Mouse (Mus musculus): Measurements from ENCODE around the gene Mettl6. TPM values are rescaled to one million over a fixed set of nuclear protein-coding genes. Genes with fewer than 3 reads are reported as not detected.
"Not testable (repeated sequence)": the region's sequence is repeated elsewhere in the genome, so short reads cannot be mapped to it uniquely, and the experiment has no call there.

The Mettl6 gene
- polyA plus RNA-seq, 1 experiment from 2014 or later = 43.9 TPM

- Histone ChIP-seq H3K4me2 (ENCODE audit: low read length) (no peak overlapping the region), H3K4me1 (replicated peaks; ENCODE audit: insufficient read depth, low read length) (0 out of 2 replicates have a peak, but pooled peaks cover 2% of the 10 kb centered on the region), H3K9me3 (replicated peaks; ENCODE audit: low read length) (no peaks in the 10 kb centered on the region), H3K9ac (ENCODE audit: low read depth, low read length) (no peak overlapping the region), H3K4me3 (replicated peaks; ENCODE audit: low read depth, low read length) (no peak overlapping the region), H3K27me3 (ENCODE audit: insufficient read depth, low read length) (no peaks in the 10 kb centered on the region), H3K36me3 (ENCODE audit: insufficient read depth, low read length) (no peaks in the 10 kb centered on the region), H3K27ac (peak overlapping the region; percentile 64)
- TF ChIP-seq CTCF (IDR thresholded peaks at IDR 0.05; ENCODE audit: low read depth) = no peak
- DNase-seq (ENCODE audit: low spot score) = peak; percentile 69
- no peak for ATAC-seq (replicated peaks; ENCODE audit: low FRiP score, low read depth)
- WGBS = 71% methylated on average over 6 of the region's 6 CpGs
Measured at GRCm38 (mm10) chr14:31462886-31463285, 32.0 kb downstream of the Mettl6 start.

GRCm38 (mm10) chr14:31462226-31462625 is 32.6 kb downstream of the Mettl6 start:
- 84% methylated on average over 5 of the region's 5 CpGs for WGBS

GRCm38 (mm10) chr14:31458006-31458405 is 36.8 kb downstream of the Mettl6 start:
- 87% methylated on average over 12 of the region's 12 CpGs for WGBS
- Histone ChIP-seq H3K4me2 (ENCODE audit: low read length) (no peak overlapping the region), H3K27ac (no peak overlapping the region), H3K4me3 (replicated peaks; ENCODE audit: low read depth, low read length) (no peak overlapping the region), H3K9me3 (replicated peaks; ENCODE audit: low read length) (no peaks in the 10 kb centered on the region), H3K4me1 (replicated peaks; ENCODE audit: insufficient read depth, low read length) (0 out of 2 replicates have a peak, but pooled peaks cover 2% of the 10 kb centered on the region), H3K9ac (ENCODE audit: low read depth, low read length) (no peak overlapping the region), H3K27me3 (ENCODE audit: insufficient read depth, low read length) (no peaks in the 10 kb centered on the region), H3K36me3 (ENCODE audit: insufficient read depth, low read length) (no peaks in the 10 kb centered on the region)
- DNase-seq (ENCODE audit: low spot score) = no peak
- no peak for TF ChIP-seq CTCF (IDR thresholded peaks at IDR 0.05; ENCODE audit: low read depth)
- no peak for ATAC-seq (replicated peaks; ENCODE audit: low FRiP score, low read depth)

More at GRCm38 (mm10) chr14:31462226-31462625, 32.6 kb downstream of the Mettl6 start:
- peak; percentile 51 for TF ChIP-seq CTCF (IDR thresholded peaks at IDR 0.05; ENCODE audit: low read depth)
- not testable (repeated sequence) for H3K4me1 ChIP-seq (replicated peaks; ENCODE audit: insufficient read depth, low read length); ATAC-seq (replicated peaks; ENCODE audit: low FRiP score, low read depth); H3K9ac ChIP-seq (ENCODE audit: low read depth, low read length); H3K27ac ChIP-seq; H3K9me3 ChIP-seq (replicated peaks; ENCODE audit: low read length); H3K4me2 ChIP-seq (ENCODE audit: low read length); H3K4me3 ChIP-seq (replicated peaks; ENCODE audit: low read depth, low read length); H3K36me3 ChIP-seq (ENCODE audit: insufficient read depth, low read length); H3K27me3 ChIP-seq (ENCODE audit: insufficient read depth, low read length)
- peak; percentile 62 for DNase-seq (ENCODE audit: low spot score)

GRCm38 (mm10) chr14:31456064-31456721 is 38.6 kb downstream of the Mettl6 start:
- Histone ChIP-seq H3K4me3 (replicated peaks; ENCODE audit: low read depth, low read length) (no peak overlapping the region), H3K9me3 (replicated peaks; ENCODE audit: low read length) (no peaks in the 10 kb centered on the region), H3K27ac (no peak overlapping the region), H3K27me3 (ENCODE audit: insufficient read depth, low read length) (no peaks in the 10 kb centered on the region), H3K4me1 (replicated peaks; ENCODE audit: insufficient read depth, low read length) (no peaks in the 10 kb centered on the region), H3K36me3 (ENCODE audit: insufficient read depth, low read length) (no peaks in the 10 kb centered on the region), H3K9ac (ENCODE audit: low read depth, low read length) (no peak overlapping the region), H3K4me2 (ENCODE audit: low read length) (no peak overlapping the region)
- no peak for TF ChIP-seq CTCF (IDR thresholded peaks at IDR 0.05; ENCODE audit: low read depth)
- WGBS = 76% methylated on average over 6 of the region's 6 CpGs
- ATAC-seq (replicated peaks; ENCODE audit: low FRiP score, low read depth) = no peak
- DNase-seq (ENCODE audit: low spot score) = no peak

GRCm38 (mm10) chr14:31454849-31455566 is 39.8 kb downstream of the Mettl6 start:
- 90% methylated on average over 8 of the region's 8 CpGs for WGBS
- Histone ChIP-seq H3K27ac (no peak overlapping the region), H3K9ac (ENCODE audit: low read depth, low read length) (no peak overlapping the region), H3K9me3 (replicated peaks; ENCODE audit: low read length) (no peaks in the 10 kb centered on the region), H3K36me3 (ENCODE audit: insufficient read depth, low read length) (no peaks in the 10 kb centered on the region), H3K4me1 (replicated peaks; ENCODE audit: insufficient read depth, low read length) (no peaks in the 10 kb centered on the region), H3K4me2 (ENCODE audit: low read length) (no peak overlapping the region), H3K27me3 (ENCODE audit: insufficient read depth, low read length) (no peaks in the 10 kb centered on the region), H3K4me3 (replicated peaks; ENCODE audit: low read depth, low read length) (no peak overlapping the region)
- no peak for ATAC-seq (replicated peaks; ENCODE audit: low FRiP score, low read depth)
- peak; percentile 22; the same call in 1 of the 2 replicates for TF ChIP-seq CTCF (IDR thresholded peaks at IDR 0.05; ENCODE audit: low read depth)
- no peak for DNase-seq (ENCODE audit: low spot score)

GRCm38 (mm10) chr14:31453946-31454345 is 40.9 kb downstream of the Mettl6 start:
- not testable (repeated sequence) for H3K27me3 ChIP-seq (ENCODE audit: insufficient read depth, low read length); H3K4me3 ChIP-seq (replicated peaks; ENCODE audit: low read depth, low read length); H3K27ac ChIP-seq; H3K4me1 ChIP-seq (replicated peaks; ENCODE audit: insufficient read depth, low read length); ATAC-seq (replicated peaks; ENCODE audit: low FRiP score, low read depth); H3K9ac ChIP-seq (ENCODE audit: low read depth, low read length); H3K36me3 ChIP-seq (ENCODE audit: insufficient read depth, low read length); H3K4me2 ChIP-seq (ENCODE audit: low read length); DNase-seq (ENCODE audit: low spot score); H3K9me3 ChIP-seq (replicated peaks; ENCODE audit: low read length)
- 83% methylated on average over 12 of the region's 12 CpGs for WGBS

Measured in kidney, postnatal 0 days (tissue).